Mouse (Mus musculus): ENCODE data around the gene Cox17. TPM values are rescaled to one million over a fixed set of nuclear protein-coding genes. Genes with fewer than 3 reads are reported as not detected.

The Cox17 gene
- 287 and 339 TPM in 2 replicates for polyA plus RNA-seq (2016; fragmentation: Nextera tagmentation; extraction: Ambion mirVana)

GRCm38 (mm10) chr16:38346529-38347325 lies at the start of gene Cox17, which contains the start of gene Gm21987:
TSS of gene Cox17 (plus strand) at chr16:38346991.
TSS of gene Gm21987 (plus strand) at chr16:38347040.
- Histone ChIP-seq H3K4me1 (peaks cover 41% of the 10 kb centered on the region), H3K27me3 (ENCODE audit: insufficient read depth, poor library complexity, severe bottlenecking) (no peaks in the 10 kb centered on the region), H3K4me3 (peak within 1 kb of the TSS; percentile 93), H3K36me3 (peaks cover 19% of the 10 kb centered on the region), H3K9me3 (no peaks in the 10 kb centered on the region), H3K27ac (peak within 1 kb of the TSS; percentile 96)
- WGBS: 2% methylated on average over 35 of the region's 35 CpGs
- DNase-seq (ENCODE audit: low spot score): peak; percentile 97

- H3K4me3 ChIP-seq: no peak overlapping the region
- H3K9me3 ChIP-seq: no peaks in the 10 kb centered on the region
- H3K27me3 ChIP-seq (ENCODE audit: insufficient read depth, poor library complexity, severe bottlenecking): no peaks in the 10 kb centered on the region; the same call in 1 of the 2 replicates
- no peak overlapping the region for H3K27ac ChIP-seq
- H3K36me3 ChIP-seq: no peaks in the 10 kb centered on the region
- DNase-seq (ENCODE audit: low spot score): no peak
- WGBS: 84% methylated on average over 6 of the region's 6 CpGs
- H3K4me1 ChIP-seq: no peaks in the 10 kb centered on the region
Observed at GRCm38 (mm10) chr16:38298410-38298809, 48.4 kb upstream of the Cox17 start.

GRCm38 (mm10) chr16:38302367-38302766 lies 44.4 kb upstream of the Cox17 start:
- WGBS: 88% methylated on average over 13 of the region's 13 CpGs
- H3K27ac ChIP-seq: no peak overlapping the region
- H3K4me3 ChIP-seq: no peak overlapping the region
- H3K36me3 ChIP-seq: no peaks in the 10 kb centered on the region
- H3K4me1 ChIP-seq: peaks cover 4% of the 10 kb centered on the region; the same call in 1 of the 2 replicates
- no peak for DNase-seq (ENCODE audit: low spot score)
- no peaks in the 10 kb centered on the region for H3K27me3 ChIP-seq (ENCODE audit: insufficient read depth, poor library complexity, severe bottlenecking)
- no peaks in the 10 kb centered on the region for H3K9me3 ChIP-seq

- Histone ChIP-seq H3K9me3 (no peaks in the 10 kb centered on the region), H3K4me1 (peaks cover 4% of the 10 kb centered on the region; the same call in 1 of the 2 replicates), H3K36me3 (no peaks in the 10 kb centered on the region), H3K27ac (no peak overlapping the region), H3K27me3 (ENCODE audit: insufficient read depth, poor library complexity, severe bottlenecking) (no peaks in the 10 kb centered on the region), H3K4me3 (no peak overlapping the region)
- WGBS: 76% methylated on average over 17 of the region's 17 CpGs
- DNase-seq (ENCODE audit: low spot score): no peak
Observed at GRCm38 (mm10) chr16:38304460-38305194, 42.2 kb upstream of the Cox17 start.

- no peak overlapping the region for H3K27ac ChIP-seq
Observed at GRCm38 (mm10) chr16:38306571-38307220, 40.1 kb upstream of the Cox17 start.

GRCm38 (mm10) chr16:38307221-38307605 lies 39.6 kb upstream of the Cox17 start:
- Histone ChIP-seq H3K27ac (no peak overlapping the region), H3K36me3 (no peaks in the 10 kb centered on the region), H3K4me3 (no peak overlapping the region), H3K4me1 (peaks cover 4% of the 10 kb centered on the region; the same call in 1 of the 2 replicates), H3K9me3 (no peaks in the 10 kb centered on the region), H3K27me3 (ENCODE audit: insufficient read depth, poor library complexity, severe bottlenecking) (no peaks in the 10 kb centered on the region)
- no peak for DNase-seq (ENCODE audit: low spot score)
- WGBS: 56% methylated on average over 5 of the region's 5 CpGs

More at GRCm38 (mm10) chr16:38306571-38307220, 40.1 kb upstream of the Cox17 start:
- no peaks in the 10 kb centered on the region for H3K27me3 ChIP-seq (ENCODE audit: insufficient read depth, poor library complexity, severe bottlenecking)
- WGBS: 47% methylated on average over 18 of the region's 18 CpGs
- H3K36me3 ChIP-seq: no peaks in the 10 kb centered on the region
- DNase-seq (ENCODE audit: low spot score): no peak
- no peak overlapping the region for H3K4me3 ChIP-seq
- peaks cover 4% of the 10 kb centered on the region; the same call in 1 of the 2 replicates for H3K4me1 ChIP-seq
- no peaks in the 10 kb centered on the region for H3K9me3 ChIP-seq

- no peaks in the 10 kb centered on the region for H3K36me3 ChIP-seq
- H3K9me3 ChIP-seq: no peaks in the 10 kb centered on the region
- DNase-seq (ENCODE audit: low spot score): no peak
- no peaks in the 10 kb centered on the region for H3K27me3 ChIP-seq (ENCODE audit: insufficient read depth, poor library complexity, severe bottlenecking)
- peaks cover 4% of the 10 kb centered on the region; the same call in 1 of the 2 replicates for H3K4me1 ChIP-seq
- H3K4me3 ChIP-seq: no peak overlapping the region
- WGBS: 72% methylated on average over 7 of the region's 7 CpGs
- no peak overlapping the region for H3K27ac ChIP-seq
Observed at GRCm38 (mm10) chr16:38307651-38308050, 39.1 kb upstream of the Cox17 start.

- WGBS: 85% methylated on average over 11 of the region's 11 CpGs
- Histone ChIP-seq H3K9me3 (no peaks in the 10 kb centered on the region), H3K27me3 (ENCODE audit: insufficient read depth, poor library complexity, severe bottlenecking) (no peaks in the 10 kb centered on the region), H3K4me3 (no peak overlapping the region), H3K4me1 (peaks cover 4% of the 10 kb centered on the region; the same call in 1 of the 2 replicates), H3K36me3 (no peaks in the 10 kb centered on the region), H3K27ac (no peak overlapping the region)
- DNase-seq (ENCODE audit: low spot score): no peak
Observed at GRCm38 (mm10) chr16:38308195-38308594, 38.6 kb upstream of the Cox17 start.

- no peaks in the 10 kb centered on the region for H3K36me3 ChIP-seq
- H3K9me3 ChIP-seq: no peaks in the 10 kb centered on the region
- H3K4me3 ChIP-seq: no peak overlapping the region
- no peaks in the 10 kb centered on the region for H3K27me3 ChIP-seq (ENCODE audit: insufficient read depth, poor library complexity, severe bottlenecking)
- no peak overlapping the region for H3K27ac ChIP-seq
- 0 out of 2 replicates have a peak, but pooled peaks cover 3% of the 10 kb centered on the region for H3K4me1 ChIP-seq
- WGBS: 74% methylated on average over 9 of the region's 9 CpGs
- no peak for DNase-seq (ENCODE audit: low spot score)
Observed at GRCm38 (mm10) chr16:38318492-38318891, 28.3 kb upstream of the Cox17 start.

- no peak overlapping the region for H3K27ac ChIP-seq
- 88% methylated on average over 4 of the region's 4 CpGs for WGBS
Observed at GRCm38 (mm10) chr16:38319087-38319486, 27.7 kb upstream of the Cox17 start.

GRCm38 (mm10) chr16:38321452-38321935 lies 25.3 kb upstream of the Cox17 start:
- no peaks in the 10 kb centered on the region for H3K27me3 ChIP-seq (ENCODE audit: insufficient read depth, poor library complexity, severe bottlenecking)
- H3K27ac ChIP-seq: no peak overlapping the region
- no peak for DNase-seq (ENCODE audit: low spot score)
- 25% methylated on average over 17 of the region's 17 CpGs for WGBS
- H3K9me3 ChIP-seq: no peaks in the 10 kb centered on the region
- peak overlapping the region; percentile 38; the same call in 1 of the 2 replicates for H3K4me3 ChIP-seq
- 0 out of 2 replicates have a peak, but pooled peaks cover 3% of the 10 kb centered on the region for H3K4me1 ChIP-seq
- H3K36me3 ChIP-seq: no peaks in the 10 kb centered on the region

More at GRCm38 (mm10) chr16:38319087-38319486, 27.7 kb upstream of the Cox17 start:
- Histone ChIP-seq H3K9me3 (no peaks in the 10 kb centered on the region), H3K4me3 (no peak overlapping the region), H3K27me3 (ENCODE audit: insufficient read depth, poor library complexity, severe bottlenecking) (no peaks in the 10 kb centered on the region), H3K4me1 (0 out of 2 replicates have a peak, but pooled peaks cover 3% of the 10 kb centered on the region), H3K36me3 (no peaks in the 10 kb centered on the region)
- DNase-seq (ENCODE audit: low spot score): no peak

- 84% methylated on average over 15 of the region's 15 CpGs for WGBS
Observed at GRCm38 (mm10) chr16:38324311-38324710, 22.5 kb upstream of the Cox17 start.

More at GRCm38 (mm10) chr16:38324311-38324710, 22.5 kb upstream of the Cox17 start:
- Histone ChIP-seq H3K27ac (no peak overlapping the region), H3K27me3 (ENCODE audit: insufficient read depth, poor library complexity, severe bottlenecking) (no peaks in the 10 kb centered on the region), H3K9me3 (no peaks in the 10 kb centered on the region), H3K4me1 (0 out of 2 replicates have a peak, but pooled peaks cover 3% of the 10 kb centered on the region), H3K36me3 (no peaks in the 10 kb centered on the region), H3K4me3 (no peak overlapping the region)
- no peak for DNase-seq (ENCODE audit: low spot score)

Measured in heart, embryonic 10.5 days (tissue).